Mouse (Mus musculus) right cerebral cortex, postnatal 4 days (tissue): ENCODE measurements around the gene Acss3.

Experiments used
- DNase-seq: peaks from one replicate; pipeline ENCODE4 v3.0.0-alpha.2; 2022

The Acss3 gene

GRCm38 (mm10) chr10:107123529-107124335 lies at the start of gene Acss3:
Acss3 (minus strand) TSS chr10:107123668.
- peak; percentile 8 for DNase-seq

DNA sequence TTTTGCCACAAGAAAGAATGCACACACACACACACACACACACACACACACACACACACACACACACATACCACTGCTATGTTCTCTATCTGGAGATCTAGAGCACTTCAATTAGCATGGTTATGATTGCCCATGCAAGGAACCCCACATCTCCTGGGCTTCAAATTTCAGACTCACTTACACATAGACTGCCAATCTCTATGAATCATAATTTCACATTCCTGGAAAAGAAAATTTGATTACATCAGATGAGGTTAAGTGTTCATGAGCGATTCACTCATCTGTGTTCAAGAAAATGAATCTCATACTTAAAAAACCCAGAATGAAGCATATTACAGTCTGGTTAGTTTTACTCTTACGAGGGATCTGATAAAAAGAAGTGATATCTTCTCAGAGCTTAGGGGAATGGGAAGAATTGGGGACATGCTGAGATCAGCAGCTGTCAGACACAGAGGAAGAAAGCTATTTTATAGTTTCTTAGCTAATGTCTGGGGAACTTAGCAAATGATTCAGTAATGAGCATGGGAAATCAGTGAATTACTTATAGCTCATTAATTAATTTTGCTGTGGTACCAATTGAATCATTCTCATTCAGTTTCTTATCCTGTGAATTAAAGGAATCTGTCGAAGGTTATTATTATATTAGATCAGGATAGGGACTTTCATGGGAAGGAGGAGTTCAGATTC lies 48.7 kb upstream of the Acss3 start:
- no peak for DNase-seq

GRCm38 (mm10) chr10:107166486-107166885 lies 43.0 kb upstream of the Acss3 start:
- no peak for DNase-seq

DNA sequence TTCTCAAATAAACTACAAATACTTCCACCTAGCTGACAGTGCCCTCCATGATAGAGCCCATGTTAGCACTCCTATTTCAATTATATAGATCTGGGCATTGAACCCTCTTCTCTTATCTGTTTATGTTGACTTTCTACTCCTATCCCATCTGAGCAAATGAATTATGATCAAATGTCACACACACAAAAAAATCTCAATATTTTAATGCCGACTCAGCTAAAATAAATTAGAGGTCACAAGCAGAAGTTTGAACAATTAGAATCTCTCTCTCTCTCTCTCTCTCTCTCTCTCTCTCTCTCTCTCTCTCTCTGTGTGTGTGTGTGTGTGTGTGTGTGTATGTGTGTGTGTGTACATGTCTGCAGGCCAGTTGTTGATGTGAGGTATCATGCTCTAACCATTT lies 25.3 kb upstream of the Acss3 start:
- no peak for DNase-seq

GRCm38 (mm10) chr10:107144016-107144415 lies 20.5 kb upstream of the Acss3 start:
- no peak for DNase-seq

GRCm38 (mm10) chr10:107142910-107143309 lies 19.4 kb upstream of the Acss3 start:
- no peak for DNase-seq

- DNase-seq, result no peak
Measured at GRCm38 (mm10) chr10:107122744-107123528, 532 bp downstream of the Acss3 start.

GRCm38 (mm10) chr10:107121301-107121700 lies 2.2 kb downstream of the Acss3 start:
- DNase-seq, result no peak

GRCm38 (mm10) chr10:107119135-107119534 lies 4.3 kb downstream of the Acss3 start:
- no peak for DNase-seq

DNA sequence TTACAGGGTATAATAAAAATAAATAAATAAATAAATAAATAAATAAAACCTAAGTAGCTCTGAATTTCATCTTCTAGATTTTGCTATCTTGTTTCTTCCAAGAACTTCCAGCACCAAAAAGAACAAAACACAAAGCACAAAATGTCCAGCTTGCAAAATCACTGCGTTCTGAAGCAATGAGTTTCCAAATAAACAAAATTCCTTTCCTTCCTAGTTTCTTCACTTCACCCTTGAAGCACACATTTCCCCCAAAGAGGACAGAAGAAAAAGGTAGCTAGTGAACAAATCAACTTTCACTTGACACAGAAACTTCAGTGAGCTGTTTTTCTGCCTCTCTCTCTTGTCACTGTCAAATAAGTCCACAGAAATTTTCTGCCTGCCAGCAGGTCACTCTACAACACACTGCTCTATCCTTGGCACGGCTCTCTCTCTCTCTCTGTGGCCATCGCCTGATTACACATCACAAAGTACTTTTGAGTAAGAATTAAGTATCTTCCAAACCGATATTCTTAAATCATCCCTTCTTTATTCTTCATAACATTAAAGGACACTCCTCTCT lies 6.7 kb downstream of the Acss3 start:
- DNase-seq, result no peak

- DNase-seq, result no peak
Measured at GRCm38 (mm10) chr10:107115930-107116642, 7.4 kb downstream of the Acss3 start.

GRCm38 (mm10) chr10:107115121-107115520 lies 8.3 kb downstream of the Acss3 start:
- DNase-seq, result no peak

DNA sequence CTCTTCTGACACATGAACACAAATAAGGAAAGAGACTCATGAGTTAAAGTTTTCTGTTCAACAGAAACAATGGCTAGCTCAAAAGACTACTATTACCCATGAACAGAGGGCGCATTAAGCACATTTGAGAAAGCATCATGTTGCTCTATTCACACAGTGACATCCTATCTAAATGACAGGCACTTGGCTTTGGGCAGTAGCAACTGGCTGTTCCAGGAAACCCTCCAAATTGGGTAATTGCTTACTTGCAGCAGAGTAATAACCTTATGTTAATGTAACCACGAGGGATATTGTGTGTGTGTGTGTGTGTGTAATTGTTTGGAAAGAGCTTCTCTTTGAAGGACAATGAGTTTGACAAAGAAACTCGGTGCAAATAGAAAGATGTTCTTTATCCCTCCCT lies 29.0 kb downstream of the Acss3 start:
- DNase-seq, result no peak

GRCm38 (mm10) chr10:107053846-107054624 lies 69.4 kb downstream of the Acss3 start:
- DNase-seq, result no peak

- DNase-seq, result no peak
Measured at GRCm38 (mm10) chr10:107050489-107050888, 73.0 kb downstream of the Acss3 start.

DNA sequence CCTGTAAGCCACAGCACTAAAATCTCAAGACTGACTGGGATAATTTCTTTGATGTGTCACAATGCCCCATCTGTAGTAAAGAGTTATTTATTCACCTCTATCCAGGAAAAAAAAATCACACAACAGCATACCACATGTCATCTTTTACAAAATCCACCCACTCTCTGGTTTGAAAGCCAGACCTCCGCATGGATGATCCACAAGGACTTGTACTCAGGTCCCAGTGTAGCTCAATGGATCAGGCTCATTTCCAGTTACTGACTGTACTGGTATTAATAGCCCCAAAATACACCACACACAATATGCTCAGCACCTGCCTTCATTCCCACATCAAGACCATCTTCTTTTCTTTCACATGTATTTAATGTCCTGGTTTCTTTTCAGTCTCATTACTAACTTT lies 80.8 kb downstream of the Acss3 start:
- DNase-seq, result no peak

GRCm38 (mm10) chr10:107040837-107041236 lies 82.6 kb downstream of the Acss3 start:
- DNase-seq, result no peak

GRCm38 (mm10) chr10:107040378-107040777 lies 83.1 kb downstream of the Acss3 start:
- DNase-seq, result no peak

DNA sequence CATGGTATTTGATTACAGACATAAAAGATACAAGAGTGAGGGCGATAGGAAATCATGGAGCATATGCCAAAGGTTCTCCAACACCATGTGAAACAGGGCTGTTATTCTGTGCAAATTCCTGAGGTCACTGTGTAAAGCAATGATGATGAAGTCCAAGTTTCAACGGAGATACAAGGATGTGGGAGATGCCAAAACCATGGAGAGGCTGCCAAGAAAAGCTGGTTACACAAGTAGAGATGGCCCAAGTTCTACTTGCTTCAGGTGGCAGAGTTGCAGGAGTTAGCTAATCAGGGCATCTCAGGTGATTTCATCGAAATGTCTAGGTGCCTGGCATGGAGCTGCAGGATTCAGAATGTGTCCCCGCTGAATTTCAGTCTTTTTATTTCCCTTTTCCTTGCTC lies 84.3 kb downstream of the Acss3 start:
- DNase-seq, result no peak

- no peak for DNase-seq
Measured at GRCm38 (mm10) chr10:107024254-107024653, 99.2 kb downstream of the Acss3 start.

GRCm38 (mm10) chr10:107021118-107021517 lies 102.3 kb downstream of the Acss3 start:
- no peak for DNase-seq

GRCm38 (mm10) chr10:107011142-107011541 lies 112.3 kb downstream of the Acss3 start:
- no peak for DNase-seq
